Mouse (Mus musculus) adrenal gland, postnatal 0 days (tissue): ENCODE data around the gene Mmp14. TPM values are rescaled to one million over a fixed set of nuclear protein-coding genes. Genes with fewer than 3 reads are reported as not detected.

Experiments
- polyA plus RNA-seq: library from polyadenylated mRNA; unstranded; fragments of >200 nt; fragmentation: Nextera tagmentation; extraction: Ambion mirVana; gene quantifications from 2 replicates; pipeline ENCODE4 v1.2.1, GENCODE M21; 2015

Gene Mmp14
- polyA plus RNA-seq, result 105 and 119 TPM in 2 replicates

DNA sequence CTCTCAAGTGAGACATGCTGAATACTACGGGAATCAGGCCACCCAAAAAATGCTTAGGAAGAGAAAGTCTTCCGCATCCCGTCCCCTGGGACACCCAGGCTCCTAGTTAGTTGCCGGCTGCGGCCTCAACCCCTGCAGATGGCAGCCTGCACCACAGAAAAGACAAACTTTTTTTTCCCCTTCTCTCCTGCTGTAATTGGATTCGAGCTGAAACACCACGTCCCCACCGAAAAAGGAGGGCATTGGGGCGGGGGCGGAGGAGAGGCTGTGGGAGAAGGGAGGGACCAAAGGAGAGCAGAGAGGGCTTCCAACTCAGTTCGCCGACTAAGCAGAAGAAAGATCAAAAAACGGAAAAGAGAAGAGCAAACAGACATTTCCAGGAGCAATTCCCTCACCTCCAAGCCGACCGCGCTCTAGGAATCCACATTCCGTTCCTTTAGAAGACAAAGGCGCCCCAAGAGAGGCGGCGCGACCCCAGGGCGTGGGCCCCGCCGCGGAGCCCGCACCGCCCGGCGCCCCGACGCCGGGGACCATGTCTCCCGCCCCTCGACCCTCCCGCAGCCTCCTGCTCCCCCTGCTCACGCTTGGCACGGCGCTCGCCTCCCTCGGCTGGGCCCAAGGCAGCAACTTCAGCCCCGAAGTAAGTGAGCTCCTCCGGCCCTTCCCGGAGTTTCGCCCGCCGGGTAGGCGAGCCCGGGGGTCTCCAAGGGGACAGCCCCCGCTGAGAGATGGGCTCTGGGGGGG, at the start of gene Mmp14:
TSS of gene Mmp14 (plus strand) at position 279 of the 744 bp plus-strand sequence.

DNA sequence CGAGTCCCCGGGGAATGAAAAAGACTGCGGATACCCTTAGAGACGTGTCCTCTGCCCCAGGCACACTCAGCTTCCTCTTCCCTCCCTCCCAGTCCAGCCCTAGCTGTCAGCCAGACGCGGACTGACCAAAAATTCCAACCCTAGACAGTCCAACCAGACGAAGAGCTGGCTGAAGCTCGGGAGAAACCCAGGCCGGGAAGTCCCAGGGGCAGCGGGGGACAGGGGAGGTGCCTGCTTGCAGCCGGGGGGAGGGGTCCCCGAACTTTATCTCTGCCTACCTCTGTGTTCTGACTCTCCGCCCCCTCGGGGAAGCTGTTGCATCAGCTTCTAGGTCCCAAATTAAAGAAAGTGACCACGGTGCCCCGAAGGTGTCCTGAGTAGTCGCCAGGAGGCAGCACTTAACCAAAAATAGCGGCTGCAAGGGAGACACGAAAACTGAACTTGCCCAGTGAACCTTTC, 13.8 kb upstream of the Mmp14 start, which contains the start of gene Slc7a7:
TSS of gene Slc7a7 (minus strand) at position 158 of the 459 bp plus-strand sequence.

DNA sequence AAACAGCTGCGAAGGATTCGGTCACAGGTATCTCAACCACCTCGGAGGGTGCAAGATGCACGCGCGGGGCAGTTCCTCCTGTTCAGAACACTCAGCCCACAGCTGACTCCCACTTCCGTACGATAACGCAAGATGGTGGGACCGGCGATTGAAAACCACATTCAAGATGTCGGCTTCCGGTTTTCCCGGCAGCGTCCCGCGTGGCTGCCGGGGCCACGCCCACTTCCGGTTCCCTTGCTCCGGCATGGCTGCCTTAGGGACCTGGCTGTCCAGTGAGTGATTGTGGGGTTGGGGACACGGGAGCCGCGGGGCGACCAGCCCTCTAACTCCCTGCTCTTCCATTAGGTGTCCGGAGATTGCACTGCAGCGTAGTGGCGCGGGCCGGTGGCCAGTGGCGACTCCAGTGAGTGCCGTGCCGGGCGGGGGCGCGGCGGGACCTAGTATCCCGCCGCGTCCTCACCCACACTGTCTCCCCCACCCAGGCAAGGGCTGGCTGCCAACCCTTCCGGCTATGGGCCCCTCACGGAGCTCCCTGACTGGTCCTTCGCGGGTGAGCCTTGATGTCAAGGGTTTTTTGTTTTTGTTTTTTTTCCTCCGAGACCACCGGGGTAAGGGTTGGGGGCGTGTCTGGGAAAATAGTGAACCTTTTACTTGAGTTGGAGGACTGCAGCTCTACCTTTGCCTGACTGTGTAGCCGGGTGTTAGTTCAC, 4.6 kb upstream of the Mmp14 start, which contains the start of gene Mrpl52:
TSS of gene Mrpl52 (plus strand) at position 221 of the 710 bp plus-strand sequence.

DNA sequence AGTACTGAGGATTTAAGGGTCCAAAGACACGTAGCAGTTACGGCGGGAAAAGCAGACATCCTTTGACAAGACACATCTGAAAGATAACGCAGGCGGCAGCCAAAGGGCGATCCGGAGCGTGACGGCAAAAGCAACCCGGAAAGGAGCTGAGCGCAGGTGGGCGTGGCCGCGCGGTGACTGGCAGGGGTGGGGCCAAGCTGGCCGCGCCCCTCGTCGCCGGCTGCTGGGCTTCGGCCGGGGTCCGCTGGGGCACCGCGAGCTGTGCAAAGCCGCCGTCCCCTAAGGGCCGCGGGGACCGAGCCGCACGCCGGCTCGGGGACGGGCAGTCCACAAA, 32.5 kb downstream of the Mmp14 start, which contains the start of gene Lrp10:
TSS of gene Lrp10 (plus strand) at position 179 of the 334 bp plus-strand sequence.

DNA sequence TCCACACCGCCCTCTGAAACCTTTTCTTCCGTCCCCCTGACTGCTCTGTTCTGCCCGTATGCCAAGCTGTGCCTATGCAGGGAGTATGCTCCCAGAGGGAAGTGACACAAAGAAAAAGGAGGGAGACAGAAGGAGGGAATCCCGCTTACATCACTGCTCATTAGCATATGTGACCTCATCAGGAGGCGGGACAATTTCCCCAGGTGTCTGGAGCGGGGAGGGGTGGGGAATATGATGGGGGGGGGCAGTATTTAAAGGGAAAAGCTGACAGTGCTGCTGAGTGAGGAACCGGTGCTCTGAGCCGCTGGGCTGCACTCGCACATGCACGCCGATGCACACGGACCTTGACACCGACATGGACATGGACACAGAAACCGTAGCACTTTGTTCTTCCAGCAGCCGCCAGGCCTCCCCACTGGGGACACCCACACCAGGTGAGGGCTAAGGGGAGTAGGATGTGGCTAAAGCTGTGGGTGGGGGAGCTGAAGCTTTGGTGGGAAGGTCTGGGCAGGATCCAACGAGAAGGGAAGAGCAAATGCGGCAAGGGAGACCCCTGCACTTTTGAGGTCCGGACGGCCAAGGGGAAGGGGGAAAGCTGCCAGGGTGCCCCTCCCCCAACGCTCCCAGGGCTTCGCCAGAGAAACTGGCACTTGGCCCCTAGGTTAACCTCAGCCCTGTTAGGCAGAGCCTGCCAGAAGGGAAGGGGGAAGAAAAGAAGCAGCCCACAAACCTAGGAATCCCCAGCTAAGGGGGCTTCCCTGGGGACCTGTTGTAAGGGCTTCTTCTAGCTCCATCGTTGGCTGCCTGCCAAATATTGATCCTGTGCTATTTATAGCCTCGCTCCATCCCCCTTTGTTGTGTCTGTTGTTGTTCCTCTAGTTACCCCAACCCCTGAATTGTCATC, 44.8 kb downstream of the Mmp14 start, which contains the start of gene Rem2:
TSS of gene Rem2 (plus strand) at position 160 of the 904 bp plus-strand sequence.

Other genes with a start within 250 kb of the Mmp14 start
- 461 and 630 TPM in 2 replicates for gene Dad1, start 177.5 kb upstream of the Mmp14 start, polyA plus RNA-seq
- 121 and 288 TPM in 2 replicates for gene Abhd4, start 177.4 kb upstream of the Mmp14 start, polyA plus RNA-seq
- 0.30 and 0.68 TPM in 2 replicates for gene Olfr49, start 146.7 kb upstream of the Mmp14 start, polyA plus RNA-seq
- gene Oxa1l, start 70.8 kb upstream of the Mmp14 start, polyA plus RNA-seq, result 48.2 and 81.3 TPM in 2 replicates
- 5.4 and 5.6 TPM in 2 replicates for gene Slc7a7, start 13.8 kb upstream of the Mmp14 start, polyA plus RNA-seq
- 384 and 418 TPM in 2 replicates for gene Mrpl52, start 4.7 kb upstream of the Mmp14 start, polyA plus RNA-seq
- 44.9 and 74.5 TPM in 2 replicates for gene Lrp10, start 32.5 kb downstream of the Mmp14 start, polyA plus RNA-seq
- gene Rem2, start 44.5 kb downstream of the Mmp14 start, polyA plus RNA-seq, result 1.4 and 2.5 TPM in 2 replicates
- gene Prmt5, start 85.9 kb downstream of the Mmp14 start, polyA plus RNA-seq, result 27.4 and 39.2 TPM in 2 replicates
- gene Haus4, start 123.0 kb downstream of the Mmp14 start, polyA plus RNA-seq, result 36.1 and 74.7 TPM in 2 replicates
- gene Ajuba, start 145.9 kb downstream of the Mmp14 start, polyA plus RNA-seq, result 14.2 and 19.9 TPM in 2 replicates
- 3.4 and 3.5 TPM in 2 replicates for gene 4931414P19Rik, start 174.4 kb downstream of the Mmp14 start, polyA plus RNA-seq
- 435 and 451 TPM in 2 replicates for gene Psmb5, start 186.4 kb downstream of the Mmp14 start, polyA plus RNA-seq
- 0.03 TPM in 1 of 2 replicates, not detected in the other for gene Psmb11, start 189.8 kb downstream of the Mmp14 start, polyA plus RNA-seq
- gene Gm17606, start 209.3 kb downstream of the Mmp14 start, polyA plus RNA-seq, result not detected in 2 replicates
- gene Cdh24, start 209.8 kb downstream of the Mmp14 start, polyA plus RNA-seq, result 0.80 and 0.84 TPM in 2 replicates